Mouse (Mus musculus) left cerebral cortex, postnatal 14 days (tissue): ENCODE data around the gene Mlc1. TPM values are rescaled to one million over a fixed set of nuclear protein-coding genes. Genes with fewer than 3 reads are reported as not detected.

ENCODE experiments used
- DNase-seq, 2 experiments: peaks; one replicate each; pipeline ENCODE4 v3.0.0; 2021 to 2022; ENCODE audit warnings: low spot score in 2 of 2, mixed read lengths in 1 of 2
- intact Hi-C: fragments of 180-260 bp; cut with DNase I; formaldehyde crosslinking; loops from one replicate; pipeline ENCODE4 v1.15.1; 2025
- long read RNA-seq, 2 experiments: library from polyadenylated mRNA; stranded (forward); transcript quantifications; one replicate each; pipeline ENCODE4 v2.0.0; 2021
- total RNA-seq, 2 experiments: library from RNA; stranded (reverse); gene quantifications; 2 replicates each; pipeline ENCODE4 v1.2.3; 2021

Mlc1 gene
- total RNA-seq, result 100 to 1,000 TPM; 100 to 105 TPM
- long read RNA-seq, experiment 1, transcript Mlc1-202 (12 exons, 2,801 nt), result minor isoform, 13 of 125 reads
- long read RNA-seq, experiment 1, transcript Mlc1-201 (12 exons, 2,783 nt), result major isoform, 84 of 125 reads
- long read RNA-seq, experiment 1, partial matches to known transcripts, result 20 of 125 reads
- long read RNA-seq, experiment 1, other reads (novel, unspliced or antisense), result 8 of 125 reads
- long read RNA-seq, experiment 2, transcript Mlc1-201 (12 exons, 2,783 nt), result major isoform, 93 of 128 reads
- long read RNA-seq, experiment 2, partial matches to known transcripts, result 26 of 128 reads
- long read RNA-seq, experiment 2, other reads (novel, unspliced or antisense), result 6 of 128 reads

GRCm38 (mm10) chr15:88978281-88979137, at the start of gene Mlc1:
Mlc1 (minus strand) TSS chr15:88979007.
- DNase-seq, result peak; percentile 23 to 41
- intact Hi-C loops, result no loop called here

GRCm38 (mm10) chr15:89020492-89020891, 41.7 kb upstream of the Mlc1 start:
- intact Hi-C loops, result no loop called here
- no peak for DNase-seq

- DNase-seq, result no peak
- intact Hi-C loops, result no loop called here
Observed at GRCm38 (mm10) chr15:89020085-89020484, 41.3 kb upstream of the Mlc1 start.

- intact Hi-C loops, result no loop called here
Observed at GRCm38 (mm10) chr15:89016722-89017121, 37.9 kb upstream of the Mlc1 start.

GRCm38 (mm10) chr15:89007781-89008180, 29.0 kb upstream of the Mlc1 start:
- intact Hi-C loops, result no loop called here
- no peak for DNase-seq

More at GRCm38 (mm10) chr15:89016722-89017121, 37.9 kb upstream of the Mlc1 start:
- DNase-seq, result no peak

GRCm38 (mm10) chr15:89007002-89007401, 28.2 kb upstream of the Mlc1 start:
- no peak for DNase-seq
- intact Hi-C loops, result no loop called here

GRCm38 (mm10) chr15:89001245-89001644, 22.4 kb upstream of the Mlc1 start:
- intact Hi-C loops, result no loop called here
- no peak for DNase-seq

GRCm38 (mm10) chr15:89000367-89000766, 21.6 kb upstream of the Mlc1 start:
- intact Hi-C loops, result no loop called here
- no peak for DNase-seq

- intact Hi-C loops, result loop anchor here (5.0 kb wide), 1 partner anchor 63 kb away; no protein-coding TSS in a partner anchor
- DNase-seq, result no peak
Observed at GRCm38 (mm10) chr15:88999124-88999523, 20.3 kb upstream of the Mlc1 start.

GRCm38 (mm10) chr15:88998636-88999035, 19.8 kb upstream of the Mlc1 start:
- peak; percentile 24 to 43 for DNase-seq
- intact Hi-C loops, result loop anchor here (5.0 kb wide), 1 partner anchor 64 kb away; no protein-coding TSS in a partner anchor

GRCm38 (mm10) chr15:88989236-88989635, 10.4 kb upstream of the Mlc1 start:
- intact Hi-C loops, result no loop called here

GRCm38 (mm10) chr15:88982534-88983079, 3.8 kb upstream of the Mlc1 start, which contains the start of gene Mov10l1:
Mov10l1 (plus strand) TSS chr15:88982909.
- intact Hi-C loops, result no loop called here
- no peak for DNase-seq

More at GRCm38 (mm10) chr15:88989236-88989635, 10.4 kb upstream of the Mlc1 start:
- DNase-seq, result no peak

GRCm38 (mm10) chr15:88979138-88979446, 285 bp upstream of the Mlc1 start:
- intact Hi-C loops, result no loop called here

GRCm38 (mm10) chr15:88972300-88972699, 6.5 kb downstream of the Mlc1 start:
- intact Hi-C loops, result no loop called here
- no peak for DNase-seq

More at GRCm38 (mm10) chr15:88979138-88979446, 285 bp upstream of the Mlc1 start:
- DNase-seq, result no peak

GRCm38 (mm10) chr15:88964070-88964578, 14.7 kb downstream of the Mlc1 start:
- DNase-seq, result no peak
- intact Hi-C loops, result no loop called here

GRCm38 (mm10) chr15:88957522-88957921, 21.3 kb downstream of the Mlc1 start:
- intact Hi-C loops, result no loop called here
- no peak for DNase-seq

- intact Hi-C loops, result no loop called here
- no peak for DNase-seq
Observed at GRCm38 (mm10) chr15:88955342-88955741, 23.5 kb downstream of the Mlc1 start.

- intact Hi-C loops, result no loop called here
- no peak for DNase-seq
Observed at GRCm38 (mm10) chr15:88954368-88955072, 24.3 kb downstream of the Mlc1 start, which contains the start of gene Ttll8. Ttll8 (minus strand) TSS chr15:88954418.

- intact Hi-C loops, result no loop called here
- no peak for DNase-seq
Observed at GRCm38 (mm10) chr15:88951246-88951645, 27.6 kb downstream of the Mlc1 start.
